Mouse (Mus musculus) urinary bladder, adult 18-20 months (tissue): ENCODE data around the gene Tex19.1.
"Not testable (repeated sequence)": the region's sequence is repeated elsewhere in the genome, so short reads cannot be mapped to it uniquely, and the experiment has no call there.

ENCODE experiments used
- DNase-seq, 2 experiments: peaks; one replicate each; pipeline ENCODE4 v3.0.0; 2022; ENCODE audit warnings: low spot score in 2 of 2, mixed read lengths in 2 of 2

Gene Tex19.1

GRCm38 (mm10) chr11:121145865-121146264, at the start of gene Tex19.1:
Gene Tex19.1, plus strand, starts transcription at chr11:121146143.
- no peak for DNase-seq

- no peak for DNase-seq
These were observed 46.2 kb upstream of the Tex19.1 start for GRCm38 (mm10) chr11:121099762-121100161.

- no peak for DNase-seq
These were observed 45.3 kb upstream of the Tex19.1 start for GRCm38 (mm10) chr11:121100692-121101091.

- DNase-seq: no peak
These were observed 44.7 kb upstream of the Tex19.1 start for GRCm38 (mm10) chr11:121101124-121101805.

- DNase-seq: not testable (repeated sequence)
These were observed 38.7 kb upstream of the Tex19.1 start for GRCm38 (mm10) chr11:121107242-121107641.

GRCm38 (mm10) chr11:121108061-121108460, 37.9 kb upstream of the Tex19.1 start:
- no peak for DNase-seq

- DNase-seq: no peak
These were observed 36.0 kb upstream of the Tex19.1 start for GRCm38 (mm10) chr11:121109986-121110385.

GRCm38 (mm10) chr11:121111051-121111450, 34.9 kb upstream of the Tex19.1 start:
- DNase-seq: no peak

GRCm38 (mm10) chr11:121111601-121112000, 34.3 kb upstream of the Tex19.1 start:
- no peak for DNase-seq

GRCm38 (mm10) chr11:121112091-121112775, 33.7 kb upstream of the Tex19.1 start:
- no peak for DNase-seq

GRCm38 (mm10) chr11:121118106-121118505, 27.8 kb upstream of the Tex19.1 start:
- no peak for DNase-seq

GRCm38 (mm10) chr11:121118577-121118976, 27.4 kb upstream of the Tex19.1 start, which contains the start of gene Tex19.2:
Gene Tex19.2, minus strand, starts transcription at chr11:121118677.
- no peak for DNase-seq

- DNase-seq: no peak
These were observed 24.8 kb upstream of the Tex19.1 start for GRCm38 (mm10) chr11:121121151-121121550.

- DNase-seq: no peak
These were observed 23.8 kb upstream of the Tex19.1 start for GRCm38 (mm10) chr11:121122024-121122670.

- no peak for DNase-seq
These were observed 22.5 kb upstream of the Tex19.1 start for GRCm38 (mm10) chr11:121123438-121123837.

- no peak for DNase-seq
These were observed 20.3 kb upstream of the Tex19.1 start for GRCm38 (mm10) chr11:121125522-121126172.

- DNase-seq: no peak
These were observed 19.5 kb upstream of the Tex19.1 start for GRCm38 (mm10) chr11:121126395-121126794.

GRCm38 (mm10) chr11:121127441-121127840, 18.5 kb upstream of the Tex19.1 start:
- DNase-seq: no peak

- DNase-seq: no peak
These were observed 16.3 kb upstream of the Tex19.1 start for GRCm38 (mm10) chr11:121129616-121130015.

- no peak for DNase-seq
These were observed 11.3 kb upstream of the Tex19.1 start for GRCm38 (mm10) chr11:121134600-121134999.

- DNase-seq: no peak
These were observed 8.3 kb upstream of the Tex19.1 start for GRCm38 (mm10) chr11:121137682-121138081.

- DNase-seq: no peak
These were observed 7.2 kb upstream of the Tex19.1 start for GRCm38 (mm10) chr11:121138732-121139131.
